Mouse (Mus musculus) heart, embryonic 16.5 days (tissue): ENCODE measurements around the gene Gdf7. TPM values are rescaled to one million over a fixed set of nuclear protein-coding genes. Genes with fewer than 3 reads are reported as not detected.

ENCODE experiments used
- ATAC-seq: fragments of 200-750 bp; cut with Nextera tagmentation; replicated peaks from 2 replicates; pipeline ENCODE4 v1.8.0; 2017; ENCODE audit warnings: moderate number of reproducible peaks; ENCODE audit not compliant: insufficient read depth, low FRiP score; ENCODE audit errors: extremely low read depth
- H3K27ac ChIP-seq: fragments of 300-500 bp; sonication (generic); 2 replicates; pipeline ENCODE4 v1.5.1; 2014; ENCODE audit warnings: mild to moderate bottlenecking, low read length, control low read depth, moderate library complexity
- H3K27me3 ChIP-seq: fragments of 300-500 bp; sonication (generic); 2 replicates; pipeline ENCODE4 v1.6.1; 2014; ENCODE audit warnings: low read length, mixed read lengths; ENCODE audit not compliant: control insufficient read depth, insufficient read depth
- H3K36me3 ChIP-seq: fragments of 300-500 bp; sonication (generic); 2 replicates; pipeline ENCODE4 v1.6.1; 2014; ENCODE audit not compliant: control insufficient read depth, insufficient read depth
- H3K4me1 ChIP-seq: fragments of 300-500 bp; sonication (generic); 2 replicates; pipeline ENCODE4 v1.6.1; 2014; ENCODE audit warnings: low read length, mixed read lengths; ENCODE audit not compliant: control insufficient read depth, insufficient read depth
- H3K4me2 ChIP-seq: fragments of 300-500 bp; sonication (generic); 2 replicates; pipeline ENCODE4 v1.6.1; 2014; ENCODE audit warnings: low read depth, mild to moderate bottlenecking, control low read depth, low read length
- H3K4me3 ChIP-seq: fragments of 300-500 bp; sonication (generic); 2 replicates; pipeline ENCODE4 v1.5.1; 2014; ENCODE audit warnings: mild to moderate bottlenecking, control low read depth, low read length
- H3K9ac ChIP-seq: fragments of 300-500 bp; sonication (generic); 2 replicates; pipeline ENCODE4 v1.6.1; 2014; ENCODE audit warnings: low read length, control low read depth
- H3K9me3 ChIP-seq: fragments of 300-500 bp; sonication (generic); replicated peaks from 2 replicates; pipeline ENCODE4 v1.6.1; 2016; ENCODE audit warnings: low read length; ENCODE audit not compliant: control insufficient read depth
- WGBS: fragments of 180-500 bp; shearing (Covaris S2); extraction: QIAGEN DNeasy Blood & Tissue Kit; methylation state at CpG from one replicate; pipeline ENCODE4 v1.1.7; 2014; 5-methylcytosine and 5-hydroxymethylcytosine counted together
- polyA plus RNA-seq: library from polyadenylated mRNA; unstranded; fragments of >200 nt; fragmentation: Nextera tagmentation; extraction: Ambion mirVana; gene quantifications from 2 replicates; pipeline ENCODE4 v1.2.1, GENCODE M21; 2015

Gdf7 gene
- polyA plus RNA-seq, 1 experiment from 2014 or later, result not detected

DNA sequence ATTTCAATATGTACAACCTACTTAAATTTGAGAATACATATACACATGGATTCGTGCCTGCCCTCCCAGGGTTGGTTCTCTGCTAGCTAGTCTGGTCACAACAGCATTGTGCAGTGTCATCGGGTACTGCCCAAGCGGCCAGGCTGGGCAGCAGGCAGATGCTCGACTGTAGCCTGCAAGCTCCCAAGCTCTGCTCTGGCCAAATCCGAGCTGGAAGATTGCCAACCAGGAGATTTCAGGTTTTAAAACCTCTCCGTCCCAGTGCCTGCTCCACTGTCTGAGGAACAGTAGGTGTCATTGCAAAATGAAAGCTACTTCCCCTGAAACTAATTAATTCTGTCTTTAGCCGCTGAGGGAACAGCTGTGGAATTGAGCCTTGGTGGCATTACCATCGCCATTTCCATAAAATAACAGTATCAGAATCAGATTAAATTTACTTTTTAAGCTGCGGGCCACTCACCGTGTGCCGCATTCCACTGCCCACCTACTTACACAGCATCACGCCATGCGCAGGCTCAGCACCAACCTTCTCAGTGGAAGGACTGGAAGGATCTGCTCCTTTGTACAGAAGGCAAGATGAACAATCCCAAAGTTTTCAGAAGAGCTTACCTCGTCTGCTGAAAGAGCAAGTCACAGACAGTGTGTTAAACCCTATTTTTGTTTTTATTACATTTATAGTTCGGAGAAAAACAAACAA is 10.4 kb downstream of the Gdf7 start:
- no peaks in the 10 kb centered on the region for H3K9me3 ChIP-seq
- WGBS, result 66% methylated on average over 15 of the region's 15 CpGs
- no peak for ATAC-seq

DNA sequence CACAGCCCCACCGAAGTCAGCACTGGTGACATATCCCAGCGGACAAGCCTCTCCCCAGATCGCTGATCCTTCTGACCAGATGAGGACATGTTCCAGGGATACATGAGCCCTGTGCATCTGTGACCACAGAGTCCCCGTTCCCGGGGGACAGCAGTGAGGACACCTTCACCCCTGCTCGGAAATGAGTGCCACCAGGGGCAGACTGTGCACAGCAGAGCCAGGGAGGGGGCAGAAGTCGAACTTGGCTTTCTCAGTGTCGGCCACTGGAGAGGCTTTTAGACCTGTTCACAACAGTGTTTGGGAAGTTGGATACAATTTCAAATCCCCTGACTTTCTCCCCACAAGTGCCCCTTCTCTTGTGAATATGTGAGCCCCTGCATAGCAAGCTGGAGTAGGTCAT is 12.3 kb downstream of the Gdf7 start:
- no peaks in the 10 kb centered on the region for H3K27me3 ChIP-seq
- H3K36me3 ChIP-seq, result peaks cover under 1% of the 10 kb centered on the region
- ATAC-seq, result no peak
- no peak overlapping the region for H3K4me2 ChIP-seq
- no peaks in the 10 kb centered on the region for H3K4me1 ChIP-seq
- no peaks in the 10 kb centered on the region for H3K9me3 ChIP-seq
- H3K9ac ChIP-seq, result no peak overlapping the region
- H3K27ac ChIP-seq, result no peak overlapping the region
- no peak overlapping the region for H3K4me3 ChIP-seq
- WGBS, result 83% methylated on average over 8 of the region's 8 CpGs

More for the DNA sequence above, 10.4 kb downstream of the Gdf7 start:
- Histone ChIP-seq H3K4me1 (no peaks in the 10 kb centered on the region), H3K9ac (no peak overlapping the region), H3K4me3 (no peak overlapping the region), H3K27me3 (peaks cover 10% of the 10 kb centered on the region), H3K27ac (no peak overlapping the region), H3K4me2 (no peak overlapping the region), H3K36me3 (no peaks in the 10 kb centered on the region)

DNA sequence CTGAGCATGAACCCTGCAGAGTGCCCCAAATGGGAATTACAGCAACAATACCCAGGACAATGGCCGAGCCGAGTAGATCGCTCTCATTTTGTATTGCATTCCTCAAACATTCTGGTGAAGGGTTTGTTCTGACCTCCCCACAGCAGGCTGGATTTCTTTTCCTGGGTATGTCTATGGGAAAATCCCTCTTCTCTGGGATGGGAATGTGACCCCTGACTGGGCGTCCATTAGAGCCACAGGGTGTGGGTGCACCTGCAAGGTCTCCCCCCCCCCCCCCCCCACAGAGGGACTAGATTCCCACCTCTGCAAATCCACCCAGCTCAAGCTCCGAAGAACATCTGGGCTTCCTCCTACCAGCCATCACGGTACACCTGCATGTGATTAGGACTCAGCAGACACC is 12.7 kb downstream of the Gdf7 start:
- Histone ChIP-seq H3K4me1 (no peaks in the 10 kb centered on the region), H3K27ac (no peak overlapping the region), H3K27me3 (no peaks in the 10 kb centered on the region), H3K36me3 (peaks cover 3% of the 10 kb centered on the region), H3K9ac (no peak overlapping the region), H3K4me2 (no peak overlapping the region), H3K4me3 (no peak overlapping the region), H3K9me3 (no peaks in the 10 kb centered on the region)
- ATAC-seq, result no peak
- WGBS, result 87% methylated on average over 6 of the region's 6 CpGs

DNA sequence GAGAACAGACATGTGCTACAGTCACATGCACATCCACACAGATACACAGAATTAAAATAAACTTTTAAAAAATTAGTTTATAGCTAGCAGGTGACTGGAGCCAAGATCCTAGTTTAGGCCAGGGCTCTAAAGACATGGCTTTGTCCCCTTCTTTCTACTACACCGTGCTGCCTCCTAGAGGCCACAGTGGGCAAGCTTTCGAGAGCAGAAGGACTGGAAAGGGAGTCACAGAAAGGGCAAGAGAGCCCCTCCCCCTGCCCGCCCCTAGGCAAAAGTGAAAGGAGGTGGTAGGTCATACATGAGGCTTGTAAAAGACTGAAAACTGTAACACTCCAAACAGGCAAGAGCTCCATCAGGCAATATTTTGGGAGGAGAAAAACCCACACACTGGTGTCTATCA is 13.8 kb downstream of the Gdf7 start:
- no peaks in the 10 kb centered on the region for H3K27me3 ChIP-seq
- no peak for ATAC-seq
- H3K4me3 ChIP-seq, result no peak overlapping the region
- no peaks in the 10 kb centered on the region for H3K9me3 ChIP-seq
- H3K36me3 ChIP-seq, result peaks cover 8% of the 10 kb centered on the region
- H3K9ac ChIP-seq, result no peak overlapping the region
- no peak overlapping the region for H3K4me2 ChIP-seq
- no peak overlapping the region for H3K27ac ChIP-seq
- H3K4me1 ChIP-seq, result no peaks in the 10 kb centered on the region
- WGBS, result 59% methylated on average over 3 of the region's 3 CpGs

- peaks cover 9% of the 10 kb centered on the region for H3K4me1 ChIP-seq
- no peak overlapping the region for H3K27ac ChIP-seq
- H3K36me3 ChIP-seq, result peaks cover 10% of the 10 kb centered on the region
- peak; percentile 61 for ATAC-seq
- no peaks in the 10 kb centered on the region for H3K27me3 ChIP-seq
- no peak overlapping the region for H3K4me3 ChIP-seq
- H3K9me3 ChIP-seq, result no peaks in the 10 kb centered on the region
- no peak overlapping the region for H3K4me2 ChIP-seq
- WGBS, result 74% methylated on average over 15 of the region's 15 CpGs
- H3K9ac ChIP-seq, result no peak overlapping the region
These were observed 20.3 kb downstream of the Gdf7 start for GRCm38 (mm10) chr12:8281225-8282017.

DNA sequence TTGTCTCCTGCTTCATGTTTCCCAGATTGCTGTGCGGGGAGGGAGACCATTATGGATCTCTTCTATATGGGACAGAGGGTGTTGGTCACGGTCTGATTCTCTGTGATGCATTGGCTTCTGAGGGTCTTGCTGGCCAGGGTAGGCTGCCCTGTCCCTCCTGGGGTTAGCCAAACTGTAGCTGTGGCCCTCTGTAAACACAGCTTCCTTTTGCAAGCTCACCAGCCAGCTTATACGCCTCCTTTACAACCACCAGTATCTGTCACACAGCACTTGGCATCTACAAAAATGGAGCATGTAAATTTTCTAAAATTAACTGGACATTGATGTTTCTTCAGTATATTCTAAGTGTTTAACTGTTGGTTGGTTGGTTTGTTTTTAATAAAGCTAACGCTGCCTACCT is 26.3 kb downstream of the Gdf7 start:
- Histone ChIP-seq H3K27me3 (no peaks in the 10 kb centered on the region), H3K9me3 (no peaks in the 10 kb centered on the region), H3K9ac (no peak overlapping the region), H3K4me3 (no peak overlapping the region), H3K4me2 (no peak overlapping the region), H3K4me1 (peaks cover 15% of the 10 kb centered on the region), H3K27ac (no peak overlapping the region), H3K36me3 (no peaks in the 10 kb centered on the region)
- no peak for ATAC-seq
- WGBS, result 90% methylated on average over 4 of the region's 4 CpGs

GRCm38 (mm10) chr12:8273471-8274171 is 28.1 kb downstream of the Gdf7 start:
- H3K27ac ChIP-seq, result no peak overlapping the region

DNA sequence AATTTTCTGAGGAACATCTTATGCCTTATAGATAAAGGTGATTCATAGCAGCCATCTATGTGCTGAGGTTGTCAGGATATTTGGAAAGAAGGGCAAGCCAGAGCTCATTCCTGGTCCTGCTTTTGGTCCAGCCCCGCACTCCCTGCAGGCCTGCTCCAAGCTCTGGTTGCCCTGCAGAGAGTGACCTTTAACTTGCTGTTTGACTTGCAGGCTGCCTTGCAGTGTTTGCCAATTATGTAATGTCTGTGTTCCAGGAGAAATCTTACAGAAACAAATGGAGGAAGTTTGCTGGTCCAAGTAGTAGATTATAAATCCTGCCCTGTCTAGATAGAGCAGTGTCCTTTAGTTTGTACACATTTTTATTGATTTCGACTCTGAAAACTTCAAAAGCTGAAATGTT is 30.3 kb downstream of the Gdf7 start:
- H3K27me3 ChIP-seq, result no peaks in the 10 kb centered on the region
- no peak overlapping the region for H3K9ac ChIP-seq
- H3K4me2 ChIP-seq, result no peak overlapping the region
- 0 out of 2 replicates have a peak, but pooled peaks cover 2% of the 10 kb centered on the region for H3K36me3 ChIP-seq
- no peak overlapping the region for H3K27ac ChIP-seq
- peaks cover 6% of the 10 kb centered on the region for H3K4me1 ChIP-seq
- no peak for ATAC-seq
- H3K9me3 ChIP-seq, result no peaks in the 10 kb centered on the region
- H3K4me3 ChIP-seq, result no peak overlapping the region
- 65% methylated on average over 2 of the region's 2 CpGs for WGBS

More at GRCm38 (mm10) chr12:8273471-8274171, 28.1 kb downstream of the Gdf7 start:
- no peak overlapping the region for H3K9ac ChIP-seq
- 0 out of 2 replicates have a peak, but pooled peaks cover under 1% of the 10 kb centered on the region for H3K36me3 ChIP-seq
- no peaks in the 10 kb centered on the region for H3K9me3 ChIP-seq
- H3K4me2 ChIP-seq, result no peak overlapping the region
- peaks cover 7% of the 10 kb centered on the region for H3K4me1 ChIP-seq
- 60% methylated on average over 6 of the region's 6 CpGs for WGBS
- ATAC-seq, result no peak
- H3K27me3 ChIP-seq, result no peaks in the 10 kb centered on the region
- no peak overlapping the region for H3K4me3 ChIP-seq

- H3K4me2 ChIP-seq, result no peak overlapping the region
- H3K27me3 ChIP-seq, result no peaks in the 10 kb centered on the region
- no peak for ATAC-seq
- H3K9ac ChIP-seq, result no peak overlapping the region
- H3K4me1 ChIP-seq, result peaks cover 6% of the 10 kb centered on the region
- WGBS, result 91% methylated on average over 11 of the region's 11 CpGs
- H3K36me3 ChIP-seq, result 0 out of 2 replicates have a peak, but pooled peaks cover 2% of the 10 kb centered on the region
- no peaks in the 10 kb centered on the region for H3K9me3 ChIP-seq
- H3K4me3 ChIP-seq, result no peak overlapping the region
- H3K27ac ChIP-seq, result no peak overlapping the region
These were observed 32.1 kb downstream of the Gdf7 start for GRCm38 (mm10) chr12:8269627-8270026.
